Mouse (Mus musculus) thymus, postnatal 4 days (tissue): ENCODE measurements around the gene Cblb.

ENCODE experiments used
- DNase-seq: peaks from one replicate; pipeline ENCODE4 v3.0.0; 2021

Gene Cblb

DNA sequence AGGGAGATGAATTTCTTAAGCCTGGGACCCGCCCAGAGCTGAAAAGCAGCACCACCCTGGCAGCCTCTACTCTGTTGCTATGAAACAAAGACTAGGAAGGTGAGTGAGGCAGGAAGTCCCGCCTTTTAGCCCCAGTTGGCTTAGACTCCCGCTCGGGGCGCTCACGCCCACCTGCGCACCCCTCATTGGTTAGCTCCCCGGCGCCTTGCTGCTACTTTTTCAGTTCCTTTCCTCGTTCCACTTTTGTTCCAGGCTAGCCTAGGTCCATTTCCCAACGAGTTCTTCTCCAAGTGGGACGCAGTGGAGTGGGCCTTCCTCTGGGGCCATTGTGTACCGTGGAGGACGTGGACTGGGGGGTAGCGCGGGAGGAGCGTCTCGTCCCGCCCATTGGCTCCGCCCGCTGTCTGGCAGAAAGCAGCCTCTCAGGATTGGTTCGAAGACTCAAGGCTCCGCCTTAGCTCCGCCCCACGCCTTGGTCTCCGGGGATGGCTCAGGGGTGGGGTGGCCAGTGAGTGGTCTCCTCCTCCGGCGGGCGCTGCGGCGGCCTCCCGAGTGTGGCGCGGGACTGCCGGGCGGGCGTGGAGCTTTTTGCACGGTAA is at the start of gene Cblb:
Gene Cblb, plus strand, starts transcription at position 135 of the 599 bp plus-strand sequence.
- peak; percentile 98 for DNase-seq

GRCm38 (mm10) chr16:51985436-51985835 is 45.6 kb upstream of the Cblb start:
- DNase-seq = no peak

DNA sequence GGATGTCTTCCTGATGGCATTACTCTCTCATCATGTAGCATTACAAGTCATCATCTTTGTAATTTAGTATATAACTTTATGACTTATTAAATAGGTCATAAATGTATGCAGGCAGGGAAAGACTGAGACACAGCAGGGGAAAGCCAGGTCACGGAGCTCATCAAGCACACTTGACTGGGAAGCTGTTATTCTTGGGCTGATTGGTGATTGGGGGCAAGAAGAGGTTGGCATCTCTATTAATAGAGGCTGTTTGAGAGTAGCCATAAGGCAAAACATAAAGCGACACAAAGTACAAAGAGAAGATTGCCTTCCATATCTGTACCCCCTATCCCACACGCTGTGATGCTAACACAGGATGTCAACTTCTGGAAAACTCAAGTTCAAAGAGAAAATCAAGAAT is 44.8 kb upstream of the Cblb start:
- no peak for DNase-seq

GRCm38 (mm10) chr16:51987085-51987620 is 43.9 kb upstream of the Cblb start:
- DNase-seq = no peak

- DNase-seq = no peak
Measured at GRCm38 (mm10) chr16:51988027-51988426, 43.0 kb upstream of the Cblb start.

GRCm38 (mm10) chr16:51989259-51989658 is 41.8 kb upstream of the Cblb start:
- peak; percentile 26 for DNase-seq

DNA sequence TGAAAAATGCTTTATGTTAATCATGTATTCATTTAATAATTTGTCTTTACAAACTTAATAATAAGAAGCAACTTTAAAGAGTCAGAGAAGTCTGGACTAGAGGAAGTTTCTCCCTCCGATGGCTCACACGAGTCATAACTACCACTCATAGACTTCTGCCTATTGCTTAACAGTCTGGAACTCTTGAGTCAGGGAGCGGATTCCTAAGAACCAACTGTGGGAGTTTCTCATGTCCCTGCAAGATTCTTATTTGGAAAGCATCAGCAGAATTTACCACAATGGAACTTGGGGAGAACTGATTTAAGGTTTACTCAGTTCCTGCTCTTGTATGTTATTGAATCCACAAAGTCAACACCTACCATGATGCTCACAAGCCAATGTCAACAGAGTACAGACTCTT is 31.0 kb upstream of the Cblb start:
- DNase-seq = no peak

GRCm38 (mm10) chr16:52000801-52001200 is 30.2 kb upstream of the Cblb start:
- no peak for DNase-seq

GRCm38 (mm10) chr16:52007006-52007405 is 24.0 kb upstream of the Cblb start:
- no peak for DNase-seq

DNA sequence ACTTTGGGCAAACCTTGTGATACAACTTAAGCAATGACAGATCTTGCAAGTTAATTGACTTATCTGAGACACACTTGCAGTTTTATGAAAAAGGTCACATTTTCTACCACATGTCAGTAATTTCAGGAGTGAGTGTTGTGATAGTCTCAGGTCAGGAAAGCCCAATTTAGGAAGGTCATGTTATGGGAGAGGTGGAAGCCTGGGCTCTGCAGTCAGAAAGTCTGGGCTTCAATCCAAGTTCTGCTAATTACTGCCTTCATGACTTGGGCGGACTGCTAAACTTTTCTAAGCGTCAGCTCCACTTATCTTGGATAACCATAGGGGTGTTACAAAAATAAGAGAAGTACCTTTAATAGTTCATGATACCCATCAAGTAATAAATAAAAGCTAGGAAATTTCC is 22.6 kb upstream of the Cblb start:
- no peak for DNase-seq

GRCm38 (mm10) chr16:52009421-52009820 is 21.6 kb upstream of the Cblb start:
- no peak for DNase-seq

GRCm38 (mm10) chr16:52012984-52013383 is 18.0 kb upstream of the Cblb start:
- no peak for DNase-seq

GRCm38 (mm10) chr16:52013812-52014211 is 17.2 kb upstream of the Cblb start:
- DNase-seq = no peak

- DNase-seq = no peak
Measured at GRCm38 (mm10) chr16:52023417-52023816, 7.6 kb upstream of the Cblb start.

DNA sequence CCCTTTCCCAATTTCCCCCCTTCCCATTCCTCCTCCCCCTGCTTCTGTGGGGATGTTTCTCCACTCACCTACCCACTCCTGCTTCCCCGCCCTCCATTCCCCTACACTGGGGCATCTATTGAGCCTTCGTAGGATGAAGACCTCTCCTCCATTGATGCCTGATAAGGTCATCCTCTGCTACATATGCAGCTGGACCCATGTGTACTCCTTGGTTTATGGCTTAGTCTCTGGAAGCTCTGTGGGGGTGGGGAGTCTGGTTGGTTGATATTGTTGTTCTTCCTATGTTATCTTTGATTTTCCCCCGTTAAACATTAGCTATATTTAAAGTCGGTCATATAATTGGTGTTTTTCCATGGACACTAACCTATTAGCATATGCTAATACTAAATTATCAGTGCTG is 3.7 kb upstream of the Cblb start:
- no peak for DNase-seq

DNA sequence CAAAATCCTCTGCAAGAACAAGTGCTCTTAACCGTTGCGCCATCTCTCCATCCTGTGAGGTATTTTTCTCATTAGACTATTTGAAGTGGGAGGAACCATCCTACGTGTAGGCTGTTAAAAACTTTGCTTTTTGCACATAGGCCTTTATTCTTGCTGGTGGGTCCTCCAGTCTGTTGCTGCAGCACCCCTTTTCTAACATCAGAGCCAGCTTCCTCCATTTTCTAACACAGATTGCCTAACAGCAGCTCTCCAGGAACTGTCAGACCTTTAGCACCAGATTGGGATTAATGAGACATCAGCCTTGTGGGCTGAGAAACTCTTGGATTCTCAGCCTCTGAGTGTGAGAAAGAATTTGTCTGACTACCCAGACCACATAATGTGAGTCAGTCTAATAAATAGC is 2.0 kb upstream of the Cblb start:
- no peak for DNase-seq

DNA sequence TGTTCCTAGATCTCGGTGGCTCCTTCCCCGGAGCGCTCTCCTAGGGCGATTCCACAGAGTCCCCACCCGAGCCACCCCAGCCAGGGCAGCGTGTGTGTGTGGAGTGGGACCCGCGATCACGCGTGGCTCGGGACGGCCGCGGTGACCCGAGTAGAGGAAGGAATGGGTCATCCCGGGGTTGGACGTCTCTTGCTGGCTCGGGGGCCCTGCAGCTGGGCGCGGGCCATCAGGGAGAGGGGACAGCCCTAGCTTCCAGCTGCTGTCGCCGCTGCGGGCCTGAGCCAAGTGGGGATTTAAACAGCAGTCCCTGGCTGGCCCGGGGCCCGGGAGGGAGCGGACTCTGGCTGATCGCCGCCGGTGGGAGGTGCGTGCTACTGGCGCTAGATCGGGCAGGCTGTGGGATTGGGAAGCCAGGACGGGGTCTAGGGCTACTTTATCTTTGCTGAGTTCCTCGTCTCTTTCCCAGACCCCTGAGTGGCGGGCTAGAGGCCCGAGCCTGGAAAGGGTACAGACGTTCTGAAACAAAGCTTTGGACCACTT is 757 bp downstream of the Cblb start:
- DNase-seq = peak; percentile 77

- no peak for DNase-seq
Measured at GRCm38 (mm10) chr16:52032376-52033330, 1.6 kb downstream of the Cblb start.

DNA sequence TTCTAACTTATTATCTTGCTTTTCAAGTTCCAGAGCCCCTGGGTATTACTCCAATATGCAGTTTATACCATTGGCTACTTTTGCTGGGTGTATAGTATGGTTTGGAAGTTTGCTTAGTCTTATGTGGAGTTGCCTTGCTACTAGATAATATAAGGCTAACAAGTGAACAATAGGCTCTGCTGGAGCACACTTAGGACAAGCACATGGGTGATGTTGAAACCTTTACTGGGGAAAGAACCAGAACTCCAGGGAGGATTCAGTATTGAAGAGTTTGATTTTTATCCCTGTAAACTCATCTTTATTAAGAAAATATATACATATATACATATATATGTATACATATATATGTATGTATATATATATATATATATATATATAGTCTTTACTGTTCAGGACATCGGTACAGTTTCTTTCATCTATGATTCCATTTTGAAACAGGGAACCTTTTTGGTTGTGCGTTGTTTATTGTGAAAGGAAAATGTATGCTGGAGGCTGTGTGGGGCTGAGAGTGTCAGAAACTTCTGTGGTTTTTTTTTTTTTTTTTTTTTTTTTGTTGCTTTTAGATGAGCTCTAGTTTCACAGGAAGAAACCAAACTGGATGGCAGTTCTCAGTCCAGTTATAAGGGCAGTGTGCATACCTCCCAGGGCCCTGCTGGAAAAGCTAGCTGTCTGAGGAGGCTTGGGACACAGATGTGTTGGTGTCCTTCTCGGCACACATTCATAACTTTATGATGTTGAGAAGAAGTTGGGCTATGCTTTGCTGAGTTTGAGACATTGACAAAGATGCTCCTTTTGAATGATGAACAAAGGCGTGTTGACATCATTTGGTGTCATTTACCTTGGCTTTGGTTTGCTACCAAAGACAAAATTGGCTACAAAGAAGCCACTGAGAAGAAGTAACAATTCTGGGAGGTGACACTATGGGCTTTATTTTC is 2.6 kb downstream of the Cblb start:
- DNase-seq = no peak

GRCm38 (mm10) chr16:52034356-52034755 is 3.3 kb downstream of the Cblb start:
- no peak for DNase-seq

GRCm38 (mm10) chr16:52036295-52036694 is 5.3 kb downstream of the Cblb start:
- DNase-seq = no peak

DNA sequence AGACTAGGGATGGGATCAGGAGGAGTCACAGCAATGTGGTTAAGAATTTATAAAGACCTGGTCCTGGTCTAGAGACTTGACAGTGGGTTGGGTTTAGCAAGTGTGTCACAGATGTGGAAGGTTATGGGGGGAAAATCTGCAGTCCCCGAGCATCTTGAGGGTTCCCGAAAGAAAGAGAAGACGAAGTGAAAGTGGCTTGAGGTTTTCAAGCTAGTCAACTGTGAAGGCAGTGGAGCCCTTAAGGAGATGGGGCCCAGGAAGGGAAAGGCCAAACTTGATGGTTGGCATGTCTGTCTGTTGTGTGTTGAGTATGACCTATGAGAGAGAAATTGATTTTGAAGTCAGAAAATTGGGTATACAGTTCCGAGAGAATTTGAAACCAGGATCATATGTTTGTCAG is 7.3 kb downstream of the Cblb start:
- DNase-seq = no peak

GRCm38 (mm10) chr16:52038821-52039220 is 7.8 kb downstream of the Cblb start:
- no peak for DNase-seq
